Mouse (Mus musculus) bone marrow macrophage, adult 2 months (primary cell): ENCODE results near the gene Caap1.

Experiments used
- CTCF ChIP-seq: IDR thresholded peaks from 2 replicates; pipeline ENCODE4 v1.5.1; 2012; ENCODE audit warnings: low read depth, mild to moderate bottlenecking, low read length, moderate library complexity
- POLR2A ChIP-seq: IDR thresholded peaks from 2 replicates; pipeline ENCODE4 v1.6.1; 2012; ENCODE audit warnings: mild to moderate bottlenecking, low read depth, low read length, borderline replicate concordance

GRCm38 (mm10) chr4:94604452-94605019 lies 47.9 kb upstream of the Caap1 start:
- no peak for TF ChIP-seq CTCF
- TF ChIP-seq POLR2A = no peak
